Mouse (Mus musculus) forebrain, embryonic 14.5 days (tissue): ENCODE data around the gene Tsc1. TPM values are rescaled to one million over a fixed set of nuclear protein-coding genes. Genes with fewer than 3 reads are reported as not detected.

Experiments
- ATAC-seq: fragments of 200-750 bp; cut with Nextera tagmentation; 2 replicates; pipeline ENCODE4 v1.8.0; 2017; ENCODE audit warnings: mild to moderate bottlenecking, moderate library complexity
- DNase-seq: peaks from one replicate; pipeline ENCODE4 v3.0.0-alpha.2; 2015; ENCODE audit warnings: low spot score
- H3K27ac ChIP-seq: fragments of 300-500 bp; sonication (generic); 2 replicates; pipeline ENCODE4 v1.5.1; 2014; ENCODE audit warnings: low read depth, mild to moderate bottlenecking, control low read depth, low read length, moderate library complexity
- H3K27me3 ChIP-seq: fragments of 300-500 bp; sonication (generic); replicated peaks from 2 replicates; pipeline ENCODE4 v1.6.1; 2014; ENCODE audit warnings: low read length, control low read depth, mixed read lengths; ENCODE audit not compliant: control insufficient read depth, insufficient read depth
- H3K36me3 ChIP-seq: fragments of 300-500 bp; sonication (generic); 2 replicates; pipeline ENCODE4 v1.6.1; 2014; ENCODE audit warnings: low read length, control low read depth; ENCODE audit not compliant: control insufficient read depth, insufficient read depth
- H3K4me1 ChIP-seq: fragments of 300-500 bp; sonication (generic); 2 replicates; pipeline ENCODE4 v1.6.1; 2014; ENCODE audit warnings: antibody characterized with exemption, low read length, control low read depth; ENCODE audit not compliant: control insufficient read depth, insufficient read depth
- H3K4me2 ChIP-seq: fragments of 300-500 bp; sonication (generic); 2 replicates; pipeline ENCODE4 v1.6.1; 2014; ENCODE audit warnings: mild to moderate bottlenecking, control low read depth, low read length
- H3K4me3 ChIP-seq: fragments of 300-500 bp; sonication (generic); 2 replicates; pipeline ENCODE4 v1.5.1; 2014; ENCODE audit warnings: low read depth, low read length, control low read depth
- H3K9ac ChIP-seq: fragments of 300-500 bp; sonication (generic); 2 replicates; pipeline ENCODE4 v1.6.1; 2014; ENCODE audit warnings: mild to moderate bottlenecking, low read length, control low read depth, moderate library complexity
- H3K9me3 ChIP-seq: fragments of 300-500 bp; sonication (generic); replicated peaks from 2 replicates; pipeline ENCODE4 v1.6.1; 2016; ENCODE audit warnings: low read length, control low read depth, mixed read lengths; ENCODE audit not compliant: control insufficient read depth
- WGBS: fragments of 180-500 bp; shearing (Covaris S2); extraction: QIAGEN DNeasy Blood & Tissue Kit; methylation state at CpG from one replicate; pipeline ENCODE4 v1.1.7; 2014; 5-methylcytosine and 5-hydroxymethylcytosine counted together
- polyA plus RNA-seq: library from polyadenylated mRNA; unstranded; fragments of >200 nt; fragmentation: Nextera tagmentation; extraction: Ambion mirVana; gene quantifications from 2 replicates; pipeline ENCODE4 v1.2.1, GENCODE M21; 2014

Tsc1 gene
- polyA plus RNA-seq, 1 experiment from 2014 or later, result 17.7 TPM

- no peak overlapping the region for H3K9ac ChIP-seq
- H3K4me2 ChIP-seq, result no peak overlapping the region
- no peaks in the 10 kb centered on the region for H3K9me3 ChIP-seq
- DNase-seq, result no peak
- peaks cover 9% of the 10 kb centered on the region for H3K36me3 ChIP-seq
- H3K4me1 ChIP-seq, result no peaks in the 10 kb centered on the region
- no peak overlapping the region for H3K27ac ChIP-seq
- H3K4me3 ChIP-seq, result no peak overlapping the region
- 75% methylated on average over 9 of the region's 9 CpGs for WGBS
- H3K27me3 ChIP-seq, result no peaks in the 10 kb centered on the region
- ATAC-seq, result no peak
Observed at GRCm38 (mm10) chr2:28692692-28693091, 51.7 kb downstream of the Tsc1 start.

- no peak for DNase-seq
- H3K4me3 ChIP-seq, result no peak overlapping the region
- H3K4me2 ChIP-seq, result no peak overlapping the region
- no peaks in the 10 kb centered on the region for H3K36me3 ChIP-seq
- WGBS, result 62% methylated on average over 5 of the region's 5 CpGs
- no peaks in the 10 kb centered on the region for H3K9me3 ChIP-seq
- H3K9ac ChIP-seq, result no peak overlapping the region
- no peak overlapping the region for H3K27ac ChIP-seq
- H3K27me3 ChIP-seq, result no peaks in the 10 kb centered on the region
- H3K4me1 ChIP-seq, result peaks cover 3% of the 10 kb centered on the region
- ATAC-seq, result no peak
Observed at GRCm38 (mm10) chr2:28698566-28698965, 57.5 kb downstream of the Tsc1 start.

GRCm38 (mm10) chr2:28699361-28700335, 58.6 kb downstream of the Tsc1 start, which contains the start of the genes Spaca9 and Ak8:
Spaca9 (minus strand) TSS chr2:28699727.
Ak8 (plus strand) TSS chr2:28700164.
- Histone ChIP-seq H3K9ac (peak within 1 kb of the TSS; percentile 70), H3K36me3 (no peaks in the 10 kb centered on the region), H3K9me3 (no peaks in the 10 kb centered on the region), H3K4me2 (peak within 1 kb of the TSS; percentile 95), H3K27ac (peak within 1 kb of the TSS; percentile 14; the same call in 1 of the 2 replicates), H3K27me3 (no peaks in the 10 kb centered on the region), H3K4me1 (peaks cover 3% of the 10 kb centered on the region), H3K4me3 (peak within 1 kb of the TSS; percentile 58)
- ATAC-seq (peak; percentile 93), DNase-seq (peak; percentile 91)
- WGBS, result 2% methylated on average over 53 of the region's 53 CpGs

- H3K36me3 ChIP-seq, result no peaks in the 10 kb centered on the region
- no peak overlapping the region for H3K4me3 ChIP-seq
- WGBS, result 69% methylated on average over 8 of the region's 8 CpGs
- H3K4me1 ChIP-seq, result peaks cover 3% of the 10 kb centered on the region
- no peak overlapping the region for H3K9ac ChIP-seq
- DNase-seq, result no peak
- ATAC-seq, result no peak
- no peak overlapping the region for H3K27ac ChIP-seq
- no peak overlapping the region for H3K4me2 ChIP-seq
- no peaks in the 10 kb centered on the region for H3K27me3 ChIP-seq
- H3K9me3 ChIP-seq, result no peaks in the 10 kb centered on the region
Observed at GRCm38 (mm10) chr2:28701646-28702262, 60.7 kb downstream of the Tsc1 start.

- Histone ChIP-seq H3K27me3 (no peaks in the 10 kb centered on the region), H3K27ac (no peak overlapping the region), H3K4me3 (no peak overlapping the region), H3K36me3 (no peaks in the 10 kb centered on the region), H3K9ac (no peak overlapping the region), H3K4me1 (no peaks in the 10 kb centered on the region), H3K4me2 (no peak overlapping the region), H3K9me3 (no peaks in the 10 kb centered on the region)
- WGBS, result 69% methylated on average over 8 of the region's 8 CpGs
- DNase-seq (no peak), ATAC-seq (no peak)
Observed at GRCm38 (mm10) chr2:28706106-28706636, 65.1 kb downstream of the Tsc1 start.

- Histone ChIP-seq H3K9me3 (no peaks in the 10 kb centered on the region), H3K27me3 (no peaks in the 10 kb centered on the region), H3K4me1 (no peaks in the 10 kb centered on the region), H3K4me3 (no peak overlapping the region), H3K9ac (no peak overlapping the region), H3K36me3 (no peaks in the 10 kb centered on the region), H3K4me2 (no peak overlapping the region), H3K27ac (no peak overlapping the region)
- DNase-seq, result no peak
- WGBS, result 72% methylated on average over 6 of the region's 6 CpGs
- ATAC-seq, result no peak
Observed at GRCm38 (mm10) chr2:28706787-28707186, 65.8 kb downstream of the Tsc1 start.

- H3K36me3 ChIP-seq, result no peaks in the 10 kb centered on the region
- 81% methylated on average over 8 of the region's 8 CpGs for WGBS
- ATAC-seq, result no peak
- no peaks in the 10 kb centered on the region for H3K4me1 ChIP-seq
- H3K27ac ChIP-seq, result no peak overlapping the region
- no peak overlapping the region for H3K4me3 ChIP-seq
- H3K27me3 ChIP-seq, result no peaks in the 10 kb centered on the region
- H3K9ac ChIP-seq, result no peak overlapping the region
- no peak for DNase-seq
- no peaks in the 10 kb centered on the region for H3K9me3 ChIP-seq
- no peak overlapping the region for H3K4me2 ChIP-seq
Observed at GRCm38 (mm10) chr2:28713036-28713435, 72.0 kb downstream of the Tsc1 start.

- Histone ChIP-seq H3K27ac (no peak overlapping the region), H3K4me3 (no peak overlapping the region), H3K9ac (no peak overlapping the region), H3K9me3 (no peaks in the 10 kb centered on the region), H3K4me2 (no peak overlapping the region), H3K27me3 (no peaks in the 10 kb centered on the region), H3K36me3 (no peaks in the 10 kb centered on the region), H3K4me1 (0 out of 2 replicates have a peak, but pooled peaks cover 3% of the 10 kb centered on the region)
- DNase-seq, result no peak
- no peak for ATAC-seq
- 94% methylated on average over 8 of the region's 8 CpGs for WGBS
Observed at GRCm38 (mm10) chr2:28722419-28722818, 81.4 kb downstream of the Tsc1 start.
